Mouse (Mus musculus): ENCODE measurements around the gene Dnm3. TPM values are rescaled to one million over a fixed set of nuclear protein-coding genes. Genes with fewer than 3 reads are reported as not detected.

Dnm3 gene
- total RNA-seq, 2 experiments from 2014 or later = 4.7 to 6.1 TPM

GRCm38 (mm10) chr1:162247216-162247615 is 230.6 kb downstream of the Dnm3 start:
- no peak for DNase-seq

- DNase-seq = no peak
These were observed 234.2 kb downstream of the Dnm3 start for GRCm38 (mm10) chr1:162243651-162243990.

GRCm38 (mm10) chr1:162242980-162243650 is 234.7 kb downstream of the Dnm3 start:
- DNase-seq = no peak

GRCm38 (mm10) chr1:162240720-162241119 is 237.1 kb downstream of the Dnm3 start:
- DNase-seq = peak in 1 of 2 experiments; percentile 11

- no peak for DNase-seq
These were observed 239.2 kb downstream of the Dnm3 start for GRCm38 (mm10) chr1:162238646-162239045.

GRCm38 (mm10) chr1:162236624-162237159 is 241.1 kb downstream of the Dnm3 start:
- DNase-seq = no peak

- no peak for DNase-seq
These were observed 252.2 kb downstream of the Dnm3 start for GRCm38 (mm10) chr1:162225621-162226147.

- DNase-seq = no peak
These were observed 252.8 kb downstream of the Dnm3 start for GRCm38 (mm10) chr1:162224817-162225605.

- no peak for DNase-seq
These were observed 253.8 kb downstream of the Dnm3 start for GRCm38 (mm10) chr1:162224061-162224460.

- no peak for DNase-seq
These were observed 254.4 kb downstream of the Dnm3 start for GRCm38 (mm10) chr1:162223258-162223940.

GRCm38 (mm10) chr1:162222353-162222752 is 255.5 kb downstream of the Dnm3 start:
- no peak for DNase-seq

- DNase-seq = no peak
These were observed 256.0 kb downstream of the Dnm3 start for GRCm38 (mm10) chr1:162221801-162222301.

- no peak for DNase-seq
These were observed 256.9 kb downstream of the Dnm3 start for GRCm38 (mm10) chr1:162220891-162221290.

GRCm38 (mm10) chr1:162219781-162220180 is 258.1 kb downstream of the Dnm3 start:
- DNase-seq = no peak

- peak; percentile 53 for DNase-seq
These were observed 259.2 kb downstream of the Dnm3 start for GRCm38 (mm10) chr1:162218530-162219180.

GRCm38 (mm10) chr1:162217340-162217974 is 260.4 kb downstream of the Dnm3 start:
- DNase-seq = peak; percentile 83 to 87

GRCm38 (mm10) chr1:162216656-162217055 is 261.2 kb downstream of the Dnm3 start:
- peak; percentile 20 to 38 for DNase-seq

GRCm38 (mm10) chr1:162215743-162216142 is 262.1 kb downstream of the Dnm3 start:
- DNase-seq = peak in 1 of 2 experiments; percentile 26

GRCm38 (mm10) chr1:162213066-162213465 is 264.8 kb downstream of the Dnm3 start:
- DNase-seq = no peak

GRCm38 (mm10) chr1:162210529-162210928 is 267.3 kb downstream of the Dnm3 start:
- no peak for DNase-seq

GRCm38 (mm10) chr1:162209487-162210149 is 268.2 kb downstream of the Dnm3 start:
- DNase-seq = no peak

All from heart, adult 18-20 months (tissue).